Mouse (Mus musculus) small intestine, adult 2 months (tissue): ENCODE measurements around the gene Ywhag. TPM values are rescaled to one million over a fixed set of nuclear protein-coding genes. Genes with fewer than 3 reads are reported as not detected.

ENCODE experiments used
- H3K27ac ChIP-seq: fragments of 200-500 bp; 2 replicates; pipeline ENCODE4 v1.5.1; 2012; ENCODE audit warnings: low read depth, low read length, control low read depth, inconsistent platforms; ENCODE audit not compliant: insufficient read depth
- H3K27me3 ChIP-seq: fragments of 200-500 bp; 2 replicates; pipeline ENCODE4 v1.6.1; 2012; ENCODE audit warnings: mild to moderate bottlenecking, moderate library complexity, low read length, inconsistent platforms; ENCODE audit not compliant: control insufficient read depth, insufficient read depth
- H3K36me3 ChIP-seq: fragments of 200-500 bp; 2 replicates; pipeline ENCODE4 v1.6.1; 2012; ENCODE audit warnings: mild to moderate bottlenecking, low read length, control low read depth, inconsistent platforms; ENCODE audit not compliant: control insufficient read depth, insufficient read depth
- H3K4me1 ChIP-seq: fragments of 200-500 bp; 2 replicates; pipeline ENCODE4 v1.6.1; 2012; ENCODE audit warnings: low read length, inconsistent platforms, mixed read lengths; ENCODE audit not compliant: control insufficient read depth, insufficient read depth, insufficient read length
- H3K4me3 ChIP-seq: fragments of 200-500 bp; 2 replicates; pipeline ENCODE4 v1.5.1; 2012; ENCODE audit warnings: low read depth, mild to moderate bottlenecking, control low read depth, inconsistent platforms, low read length, moderate library complexity
- CTCF ChIP-seq: fragments of 200-500 bp; IDR thresholded peaks from 2 replicates; pipeline ENCODE4 v1.5.1; 2012; ENCODE audit warnings: low read depth, mild to moderate bottlenecking, control low read depth, inconsistent platforms, low read length, moderate library complexity, mixed read lengths; ENCODE audit not compliant: insufficient replicate concordance, insufficient read length; ENCODE audit errors: extremely low read depth
- POLR2A ChIP-seq: fragments of 200-500 bp; IDR thresholded peaks from 2 replicates; pipeline ENCODE4 v1.6.1; 2012; ENCODE audit warnings: low read depth, mild to moderate bottlenecking, control low read depth, inconsistent platforms, low read length, moderate library complexity
- WGBS: fragments of 180-500 bp; shearing (Covaris S2); methylation state at CpG from one replicate; pipeline ENCODE4 v1.1.7; 2018; 5-methylcytosine and 5-hydroxymethylcytosine counted together
- polyA plus RNA-seq: library from polyadenylated mRNA; depleted of rRNA; stranded (reverse); fragments of >200 nt; gene quantifications from 2 replicates; pipeline ENCODE4 v1.2.3, GENCODE M21; 2012

Ywhag gene
- polyA plus RNA-seq, 1 experiment: 27.3 TPM

DNA sequence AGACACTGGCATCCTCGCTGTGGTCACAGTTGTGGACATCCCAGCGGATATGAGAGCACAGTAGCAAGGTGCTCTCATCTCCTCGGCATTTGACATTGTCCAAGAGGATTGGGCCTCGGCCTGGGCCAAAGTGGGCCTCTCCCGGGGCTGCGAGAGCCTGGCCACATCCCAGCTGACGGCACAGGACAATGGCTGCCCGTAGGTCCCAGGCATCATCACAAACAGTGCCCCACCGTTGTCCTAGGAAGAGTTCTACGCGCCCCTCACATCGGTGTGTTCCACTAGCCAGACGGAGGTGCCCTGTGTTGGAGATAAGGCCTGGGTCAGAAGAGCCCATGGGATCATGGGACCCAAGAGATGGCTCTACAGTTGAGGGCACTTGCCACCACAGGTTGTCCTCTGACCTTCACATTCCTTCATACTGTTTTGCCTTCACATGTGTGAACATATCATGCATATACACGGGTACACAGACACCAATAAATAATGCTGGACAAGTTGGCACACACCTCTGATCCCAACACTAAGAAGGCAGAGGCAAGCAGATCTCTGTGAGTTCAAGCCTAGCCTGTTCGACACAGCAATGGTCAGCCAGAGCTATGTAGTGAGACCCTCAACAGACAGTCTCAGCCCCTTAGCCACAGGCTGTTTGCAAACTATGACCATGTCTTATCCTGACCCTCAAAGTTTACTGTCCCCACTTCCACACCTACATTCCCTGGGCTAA lies 26.7 kb upstream of the Ywhag start:
- Histone ChIP-seq H3K27ac (peak overlapping the region; percentile 96; the same call in 1 of the 2 replicates), H3K27me3 (no peaks in the 10 kb centered on the region), H3K4me1 (peaks cover 25% of the 10 kb centered on the region), H3K36me3 (no peaks in the 10 kb centered on the region), H3K4me3 (no peak overlapping the region)
- 96% methylated on average over 15 of the region's 15 CpGs for WGBS
- no peak for TF ChIP-seq POLR2A
- no peak for TF ChIP-seq CTCF

GRCm38 (mm10) chr5:135959911-135960310 lies 25.5 kb upstream of the Ywhag start:
- WGBS: 93% methylated on average over 7 of the region's 7 CpGs
- Histone ChIP-seq H3K4me3 (no peak overlapping the region), H3K27me3 (no peaks in the 10 kb centered on the region), H3K27ac (no peak overlapping the region), H3K36me3 (no peaks in the 10 kb centered on the region), H3K4me1 (peaks cover 19% of the 10 kb centered on the region)
- TF ChIP-seq POLR2A (no peak), CTCF (no peak)

GRCm38 (mm10) chr5:135958367-135958766 lies 24.0 kb upstream of the Ywhag start:
- H3K4me3 ChIP-seq: no peak overlapping the region; the same call in 1 of the 2 replicates
- H3K4me1 ChIP-seq: peaks cover 19% of the 10 kb centered on the region
- TF ChIP-seq POLR2A: no peak
- TF ChIP-seq CTCF: no peak
- WGBS: 89% methylated on average over 4 of the region's 4 CpGs
- H3K27ac ChIP-seq: peak overlapping the region; percentile 95
- H3K36me3 ChIP-seq: no peaks in the 10 kb centered on the region
- no peaks in the 10 kb centered on the region for H3K27me3 ChIP-seq

GRCm38 (mm10) chr5:135957207-135957974 lies 23.0 kb upstream of the Ywhag start:
- TF ChIP-seq CTCF: no peak
- peak; percentile 90 for TF ChIP-seq POLR2A

GRCm38 (mm10) chr5:135956300-135957206 lies 22.1 kb upstream of the Ywhag start:
- peak overlapping the region; percentile 92 for H3K27ac ChIP-seq
- WGBS: 80% methylated on average over 9 of the region's 9 CpGs
- no peaks in the 10 kb centered on the region for H3K36me3 ChIP-seq
- no peak overlapping the region; the same call in 1 of the 2 replicates for H3K4me3 ChIP-seq
- H3K4me1 ChIP-seq: peaks cover 11% of the 10 kb centered on the region
- H3K27me3 ChIP-seq: no peaks in the 10 kb centered on the region
- TF ChIP-seq CTCF (no peak), POLR2A (no peak)

More at GRCm38 (mm10) chr5:135957207-135957974, 23.0 kb upstream of the Ywhag start:
- 7% methylated on average over 28 of the region's 28 CpGs for WGBS
- Histone ChIP-seq H3K36me3 (no peaks in the 10 kb centered on the region), H3K4me1 (peaks cover 15% of the 10 kb centered on the region), H3K4me3 (peak overlapping the region; percentile 59), H3K27ac (peak overlapping the region; percentile 95), H3K27me3 (no peaks in the 10 kb centered on the region)

- 80% methylated on average over 2 of the region's 2 CpGs for WGBS
- H3K4me3 ChIP-seq: no peak overlapping the region
Measured at GRCm38 (mm10) chr5:135952830-135953229, 18.4 kb upstream of the Ywhag start.

GRCm38 (mm10) chr5:135951660-135952059 lies 17.2 kb upstream of the Ywhag start:
- no peak for TF ChIP-seq CTCF
- no peak for TF ChIP-seq POLR2A
- no peak overlapping the region for H3K27ac ChIP-seq
- 0 out of 2 replicates have a peak, but pooled peaks cover 2% of the 10 kb centered on the region for H3K27me3 ChIP-seq
- no peak overlapping the region for H3K4me3 ChIP-seq
- H3K4me1 ChIP-seq: no peaks in the 10 kb centered on the region; the same call in 1 of the 2 replicates
- H3K36me3 ChIP-seq: no peaks in the 10 kb centered on the region
- WGBS: 90% methylated on average over 2 of the region's 2 CpGs

More at GRCm38 (mm10) chr5:135952830-135953229, 18.4 kb upstream of the Ywhag start:
- Histone ChIP-seq H3K27ac (no peak overlapping the region), H3K27me3 (0 out of 2 replicates have a peak, but pooled peaks cover 2% of the 10 kb centered on the region), H3K36me3 (no peaks in the 10 kb centered on the region), H3K4me1 (peaks cover 5% of the 10 kb centered on the region)
- no peak for TF ChIP-seq POLR2A
